Mouse (Mus musculus) activated CD4-positive, CD25-positive, alpha-beta regulatory T cell, adult 9 weeks (primary cell): ENCODE results near the gene Bok. TPM values are rescaled to one million over a fixed set of nuclear protein-coding genes. Genes with fewer than 3 reads are reported as not detected.

Experiments used
- polyA plus RNA-seq: library from polyadenylated mRNA; unstranded; fragments of 100-300 nt; shearing (Covaris generic); gene quantifications from one replicate; pipeline ENCODE4 v1.2.1, GENCODE M21; 2017

Bok gene
- not detected for polyA plus RNA-seq

DNA sequence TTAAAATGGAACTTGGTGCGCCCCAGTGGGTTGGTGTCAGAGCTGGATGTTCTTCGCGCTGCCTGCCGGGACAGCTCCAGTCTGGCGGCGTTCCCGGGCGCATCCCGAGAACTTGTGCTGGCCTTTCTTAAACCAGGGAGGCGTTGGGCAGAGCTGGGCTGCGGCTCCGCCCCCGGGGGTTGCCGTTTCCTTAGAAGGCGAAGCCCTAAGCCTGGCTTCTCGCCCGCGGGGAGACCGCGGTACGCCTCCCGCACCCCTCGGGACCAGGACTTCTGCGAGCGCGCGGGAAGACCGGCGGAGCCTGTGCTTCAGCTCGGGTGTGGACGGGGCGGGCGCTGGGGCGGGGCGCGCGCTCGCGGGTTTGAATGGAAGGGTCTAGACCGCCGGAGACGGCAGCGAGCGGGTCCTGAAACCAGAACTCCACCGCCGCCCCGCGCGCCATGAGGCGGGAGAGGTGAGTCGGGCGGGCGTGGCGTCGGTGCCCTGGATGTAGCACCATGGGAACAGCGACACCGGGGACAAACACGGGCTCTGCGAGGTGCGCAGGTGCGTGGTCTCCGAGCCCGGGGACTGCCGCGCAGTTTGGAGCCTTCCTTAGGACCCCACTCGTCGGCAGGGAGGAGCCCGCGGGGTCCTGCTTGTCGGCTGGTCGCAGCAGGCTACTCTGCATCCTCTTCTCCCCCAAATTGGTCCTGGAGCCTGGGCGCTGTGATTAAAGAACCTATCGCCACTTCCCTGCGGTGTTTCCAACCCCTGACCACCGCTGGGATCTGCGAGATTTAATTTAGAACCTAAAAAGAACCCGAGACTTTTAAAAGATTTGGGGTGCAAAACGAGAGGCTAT is at the start of gene Bok:
Gene Bok (plus strand): TSS at position 260 of the 844 bp plus-strand sequence.

DNA sequence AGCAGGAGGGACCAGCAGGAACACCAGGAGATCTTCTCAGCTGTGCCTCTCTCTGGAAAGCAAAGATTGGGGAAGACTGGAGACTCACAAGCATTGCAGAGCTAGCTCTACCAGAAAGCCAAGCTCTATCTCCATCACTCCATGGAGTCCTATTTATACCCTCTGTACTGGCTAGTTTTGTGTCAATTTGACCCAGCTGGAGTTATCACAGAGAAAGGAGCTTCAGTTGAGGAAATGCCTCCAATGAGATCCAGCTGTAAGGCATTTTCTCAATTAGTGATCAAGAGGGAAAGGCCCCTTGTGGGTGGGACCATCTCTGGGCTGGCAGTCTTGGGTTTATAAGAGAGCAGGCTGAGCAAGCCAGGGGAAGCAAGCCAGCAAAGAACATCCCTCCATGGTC is 26.9 kb upstream of the Bok start, which contains the start of gene Stk25:
Gene Stk25 (minus strand): TSS at position 101 of the 400 bp plus-strand sequence.

Other genes starting within 250 kb of the Bok start
- 77.3 TPM for gene Hdlbp, start 206.8 kb upstream of the Bok start, polyA plus RNA-seq
- 1.3 TPM for gene Farp2, start 173.6 kb upstream of the Bok start, polyA plus RNA-seq
- 137 TPM for gene Stk25, start 27.0 kb upstream of the Bok start, polyA plus RNA-seq
- 122 TPM for gene Atg4b, start 65.8 kb downstream of the Bok start, polyA plus RNA-seq
- gene Thap4, start 69.2 kb downstream of the Bok start, polyA plus RNA-seq, result 21.0 TPM
- 141 TPM for gene Dtymk, start 116.3 kb downstream of the Bok start, polyA plus RNA-seq
- 29.4 TPM for gene Ing5, start 118.3 kb downstream of the Bok start, polyA plus RNA-seq
- 36.2 TPM for gene D2hgdh, start 139.2 kb downstream of the Bok start, polyA plus RNA-seq
- not detected for gene Gal3st2, start 175.6 kb downstream of the Bok start, polyA plus RNA-seq
- not detected for gene Gal3st2b, start 232.7 kb downstream of the Bok start, polyA plus RNA-seq